12 mouse cellular contexts compared by ENCODE assay signal in genomic region chr8:83342693-83343092, GRCm38 (mm10). TPM values are rescaled to one million over a fixed set of nuclear protein-coding genes. Genes with fewer than 3 reads are reported as not detected.
DNase-seq lines count a peak whose midpoint lies in the region; ATAC-seq and TF ChIP-seq lines count a peak whose summit lies in the region.
"Had no signal": no experiment of that assay in that cellular context is flagged by ENCODE, and none has a peak within 500 bp of the region (broad histone marks: within the 10 kb centered on the region; RNA-seq: fewer than 3 reads in every experiment).

No protein-coding gene starts in this region.

- no peak overlapping the region for H3K4me2 ChIP-seq in heart, embryonic 12.5 days
- H3K4me2 ChIP-seq: hindbrain, embryonic 13.5 days had no signal

- TF ChIP-seq CTCF in heart, adult 2 months (IDR thresholded peaks at IDR 0.05) = peak; percentile 78
- peak; percentile 32; the same call in 1 of the 2 replicates for TF ChIP-seq CTCF in lung, adult 2 months (IDR thresholded peaks at IDR 0.05; ENCODE audit: insufficient read depth, low read length)

- no peak for TF ChIP-seq POLR2A in heart, adult 2 months (IDR thresholded peaks at IDR 0.05; ENCODE audit: insufficient read depth, low read depth, low read length)
- no peak for TF ChIP-seq POLR2A in lung, adult 2 months (IDR thresholded peaks at IDR 0.05; ENCODE audit: borderline replicate concordance, extremely low read depth, low read depth, low read length)

- no peak overlapping the region for H3K4me3 ChIP-seq in heart, adult 2 months
- no peak overlapping the region for H3K4me3 ChIP-seq in heart, embryonic 12.5 days
- H3K4me3 ChIP-seq in lung, adult 2 months (replicated peaks; ENCODE audit: extremely low read depth, low read depth, low read length) = no peak overlapping the region
- H3K4me3 ChIP-seq: hindbrain, embryonic 13.5 days had no signal

- no peak overlapping the region for H3K27ac ChIP-seq in heart, adult 2 months
- H3K27ac ChIP-seq in heart, embryonic 12.5 days (ENCODE audit: poor library complexity, severe bottlenecking) = no peak overlapping the region
- H3K27ac ChIP-seq: hindbrain, embryonic 13.5 days had no signal

- ATAC-seq in heart, embryonic 12.5 days (ENCODE audit: insufficient number of reproducible peaks, low FRiP score) = no peak
- no peak for ATAC-seq in erythroblast, adult 5-6 weeks (replicated peaks; ENCODE audit: low FRiP score, poor library complexity, severe bottlenecking)

- intact Hi-C loops in heart, adult 2 months (cut with DNase I) = loop anchor here (1.0 to 10.0 kb wide), 3 partner anchors 82 to 478 kb away; partner anchors contain the start of gene Rnf150

- H3K9me3 ChIP-seq in heart, embryonic 12.5 days (replicated peaks) = peaks cover 6% of the 10 kb centered on the region; the same call in 1 of the 2 replicates
- H3K9me3 ChIP-seq: hindbrain, embryonic 13.5 days had no signal

- no peak for DNase-seq in heart, adult 2 months
- DNase-seq in lung, adult 2 months = no peak
- DNase-seq in lung, adult 18-20 months = no peak
- peak; percentile 73 for DNase-seq in NIH3T3 (ENCODE audit: low read depth)
- peak; percentile 60 for DNase-seq in retina, postnatal 1 day
- no peak for DNase-seq in urinary bladder, adult 2 months (ENCODE audit: low spot score)
- DNase-seq: adrenal gland, adult 8-10 months had no signal

- no peak for TF ChIP-seq EP300 in heart, adult 2 months (IDR thresholded peaks at IDR 0.05; ENCODE audit: insufficient read depth, low read depth, low read length)

- H3K79me2 ChIP-seq in heart, adult 2 months (replicated peaks; ENCODE audit: control insufficient read depth, insufficient read depth, low read length) = no peaks in the 10 kb centered on the region

- no peaks in the 10 kb centered on the region for H3K36me3 ChIP-seq in heart, adult 2 months (ENCODE audit: control insufficient read depth, insufficient read depth, low read length)
- H3K36me3 ChIP-seq in heart, embryonic 12.5 days = no peaks in the 10 kb centered on the region
- H3K36me3 ChIP-seq: hindbrain, embryonic 13.5 days had no signal

- H3K4me1 ChIP-seq in heart, adult 2 months (ENCODE audit: control insufficient read depth, insufficient read depth, low read length) = no peaks in the 10 kb centered on the region
- H3K4me1 ChIP-seq in heart, embryonic 12.5 days (replicated peaks) = no peaks in the 10 kb centered on the region
- H3K4me1 ChIP-seq in lung, adult 2 months (ENCODE audit: control insufficient read depth, insufficient read depth, low read length) = no peaks in the 10 kb centered on the region
- H3K4me1 ChIP-seq: hindbrain, embryonic 13.5 days had no signal

- H3K9ac ChIP-seq in heart, adult 2 months (ENCODE audit: low read depth, low read length) = no peak overlapping the region
- H3K9ac ChIP-seq in heart, embryonic 12.5 days = no peak overlapping the region
- H3K9ac ChIP-seq: hindbrain, embryonic 13.5 days had no signal

- H3K27me3 ChIP-seq in heart, adult 2 months (ENCODE audit: control insufficient read depth, insufficient read depth, low read length) = no peaks in the 10 kb centered on the region
- no peaks in the 10 kb centered on the region for H3K27me3 ChIP-seq in heart, embryonic 12.5 days (replicated peaks)
- H3K27me3 ChIP-seq: hindbrain, embryonic 13.5 days had no signal

RNA-seq across cellular contexts. Expression of gene Mgat4d, which starts 5.6 kb away (rescaled TPM):
- total RNA-seq in heart, adult 2 months (2021) = not detected
- not detected in 2 replicates for polyA plus RNA-seq in heart, adult 2 months (2012; rRNA removed)
- not detected in 2 replicates for polyA plus RNA-seq in heart, embryonic 12.5 days (2016; fragmentation: Nextera tagmentation; extraction: Ambion mirVana)
- polyA plus RNA-seq in lung, adult 2 months (2012; rRNA removed) = not detected in 2 replicates
- total RNA-seq in erythroblast, adult 5-6 weeks (2015; ENCODE audit: low replicate concordance) = not detected in 2 replicates
- not detected in 2 replicates for total RNA-seq in erythroblast, adult 5-6 weeks (2017; ENCODE audit: low replicate concordance)
- not detected in 2 replicates for polyA plus RNA-seq in urinary bladder, adult 2 months (2012; rRNA removed)
- total RNA-seq: adrenal gland, adult 8-10 months had no signal
- polyA plus RNA-seq: hindbrain, embryonic 13.5 days; limb, embryonic 11.5 days; neural tube, embryonic 11.5 days had no signal

RNA-seq across cellular contexts. Expression of gene Elmod2, which starts 10.4 kb away (rescaled TPM):
- total RNA-seq in heart, adult 2 months (2021) = 1 to 10 TPM; 7.7 to 8.3 TPM
- polyA plus RNA-seq in heart, adult 2 months (2012; rRNA removed) = 2.7 and 5.9 TPM in 2 replicates
- 14.8 and 16.1 TPM in 2 replicates for polyA plus RNA-seq in heart, embryonic 12.5 days (2016; fragmentation: Nextera tagmentation; extraction: Ambion mirVana)
- polyA plus RNA-seq in lung, adult 2 months (2012; rRNA removed) = 1.9 and 3.7 TPM in 2 replicates
- 5.8 and 6.9 TPM in 2 replicates for total RNA-seq in erythroblast, adult 5-6 weeks (2015; ENCODE audit: low replicate concordance)
- total RNA-seq in erythroblast, adult 5-6 weeks (2017; ENCODE audit: low replicate concordance) = 8.8 and 12.5 TPM in 2 replicates
- 9.8 and 10.3 TPM in 2 replicates for polyA plus RNA-seq in urinary bladder, adult 2 months (2012; rRNA removed)

RNA-seq across cellular contexts. Expression of gene Clgn, which starts 47.0 kb away (rescaled TPM):
- not detected for total RNA-seq in heart, adult 2 months (2021)
- polyA plus RNA-seq in heart, adult 2 months (2012; rRNA removed) = 0.08 and 0.12 TPM in 2 replicates
- 0.14 TPM in 1 of 2 replicates, not detected in the other for polyA plus RNA-seq in heart, embryonic 12.5 days (2016; fragmentation: Nextera tagmentation; extraction: Ambion mirVana)
- not detected in 2 replicates for polyA plus RNA-seq in lung, adult 2 months (2012; rRNA removed)
- total RNA-seq in erythroblast, adult 5-6 weeks (2015; ENCODE audit: low replicate concordance) = 0.63 and 0.77 TPM in 2 replicates
- 1.3 and 4.3 TPM in 2 replicates for total RNA-seq in erythroblast, adult 5-6 weeks (2017; ENCODE audit: low replicate concordance)
- polyA plus RNA-seq in urinary bladder, adult 2 months (2012; rRNA removed) = 0.01 and 0.06 TPM in 2 replicates

RNA-seq across cellular contexts. Expression of gene Ucp1, which starts 52.5 kb away (rescaled TPM):
- 10 to 100 TPM; 11.1 to 18.1 TPM for total RNA-seq in heart, adult 2 months (2021)
- polyA plus RNA-seq in heart, adult 2 months (2012; rRNA removed) = 145 and 236 TPM in 2 replicates
- not detected in 2 replicates for polyA plus RNA-seq in heart, embryonic 12.5 days (2016; fragmentation: Nextera tagmentation; extraction: Ambion mirVana)
- polyA plus RNA-seq in lung, adult 2 months (2012; rRNA removed) = 2.1 and 179 TPM in 2 replicates
- total RNA-seq in erythroblast, adult 5-6 weeks (2015; ENCODE audit: low replicate concordance) = not detected in 2 replicates
- total RNA-seq in erythroblast, adult 5-6 weeks (2017; ENCODE audit: low replicate concordance) = not detected in 2 replicates
- polyA plus RNA-seq in urinary bladder, adult 2 months (2012; rRNA removed) = 0.14 and 0.15 TPM in 2 replicates
- polyA plus RNA-seq: limb, embryonic 11.5 days had no signal

Comparison
In these comparisons a context has a peak if more than half of its experiments do, and no peak if none do; other contexts are left out.
1. DNase-seq: peak in NIH3T3 (single experiment) and retina, postnatal 1 day (single experiment); none in heart, adult 2 months (0 of 2), lung, adult 2 months (single experiment), lung, adult 18-20 months (0 of 2) and urinary bladder, adult 2 months (single experiment).